Mouse (Mus musculus) midbrain, embryonic 16.5 days (tissue): ENCODE measurements around the gene Reep1. TPM values are rescaled to one million over a fixed set of nuclear protein-coding genes. Genes with fewer than 3 reads are reported as not detected.

Experiments used
- ATAC-seq: fragments of 200-750 bp; cut with Nextera tagmentation; 2 replicates; pipeline ENCODE4 v1.8.0; 2017; ENCODE audit warnings: moderate TSS enrichment
- H3K27ac ChIP-seq: fragments of 300-500 bp; sonication (generic); 2 replicates; pipeline ENCODE4 v1.5.1; 2014; ENCODE audit warnings: mild to moderate bottlenecking, low read length, mixed read lengths
- H3K27me3 ChIP-seq: fragments of 300-500 bp; sonication (generic); 2 replicates; pipeline ENCODE4 v1.6.1; 2014; ENCODE audit warnings: low read depth, low read length, mixed read lengths; ENCODE audit not compliant: control insufficient read depth, insufficient read depth
- H3K36me3 ChIP-seq: fragments of 300-500 bp; sonication (generic); 2 replicates; pipeline ENCODE4 v1.6.1; 2014; ENCODE audit warnings: mild to moderate bottlenecking, low read length, moderate library complexity, mixed read lengths; ENCODE audit not compliant: control insufficient read depth, insufficient read depth
- H3K4me1 ChIP-seq: fragments of 300-500 bp; sonication (generic); 2 replicates; pipeline ENCODE4 v1.6.1; 2014; ENCODE audit warnings: mild to moderate bottlenecking, low read length, mixed read lengths; ENCODE audit not compliant: control insufficient read depth, insufficient read depth
- H3K4me2 ChIP-seq: fragments of 300-500 bp; sonication (generic); 2 replicates; pipeline ENCODE4 v1.6.1; 2014; ENCODE audit warnings: mild to moderate bottlenecking, low read length, mixed read lengths
- H3K4me3 ChIP-seq: fragments of 300-500 bp; sonication (generic); 2 replicates; pipeline ENCODE4 v1.5.1; 2014; ENCODE audit warnings: low read depth, mild to moderate bottlenecking, low read length, moderate library complexity, mixed read lengths
- H3K9ac ChIP-seq: fragments of 300-500 bp; sonication (generic); 2 replicates; pipeline ENCODE4 v1.6.1; 2014; ENCODE audit warnings: low read depth, low read length, mixed read lengths
- H3K9me3 ChIP-seq: fragments of 300-500 bp; sonication (generic); replicated peaks from 2 replicates; pipeline ENCODE4 v1.6.1; 2014; ENCODE audit warnings: mild to moderate bottlenecking, low read length, mixed read lengths; ENCODE audit not compliant: control insufficient read depth, poor library complexity, severe bottlenecking
- WGBS: fragments of 180-500 bp; shearing (Covaris S2); extraction: QIAGEN DNeasy Blood & Tissue Kit; methylation state at CpG from one replicate; pipeline ENCODE4 v1.1.7; 2014; 5-methylcytosine and 5-hydroxymethylcytosine counted together
- polyA plus RNA-seq: library from polyadenylated mRNA; unstranded; fragments of >200 nt; fragmentation: Nextera tagmentation; extraction: Ambion mirVana; gene quantifications from 2 replicates; pipeline ENCODE4 v1.2.1, GENCODE M21; 2015

Reep1 gene
- polyA plus RNA-seq, 1 experiment from 2014 or later = 350 TPM

GRCm38 (mm10) chr6:71710323-71710722, 3.0 kb downstream of the Reep1 start:
- Histone ChIP-seq H3K9ac (no peak overlapping the region), H3K27ac (no peak overlapping the region), H3K9me3 (no peaks in the 10 kb centered on the region; the same call in 1 of the 2 replicates), H3K4me1 (peaks cover 13% of the 10 kb centered on the region), H3K4me2 (0 out of 2 replicates have a peak overlapping the region, but pooled peaks have one; percentile 5), H3K27me3 (no peaks in the 10 kb centered on the region), H3K36me3 (no peaks in the 10 kb centered on the region), H3K4me3 (no peak overlapping the region)
- WGBS = 97% methylated on average over 3 of the region's 3 CpGs
- no peak for ATAC-seq

- H3K9ac ChIP-seq = no peak overlapping the region
- no peak overlapping the region for H3K4me2 ChIP-seq
- WGBS = 74% methylated on average over 5 of the region's 5 CpGs
- no peaks in the 10 kb centered on the region for H3K27me3 ChIP-seq
- H3K4me1 ChIP-seq = peaks cover 16% of the 10 kb centered on the region
- H3K36me3 ChIP-seq = no peaks in the 10 kb centered on the region
- H3K27ac ChIP-seq = no peak overlapping the region
- H3K4me3 ChIP-seq = no peak overlapping the region
- H3K9me3 ChIP-seq = no peaks in the 10 kb centered on the region; the same call in 1 of the 2 replicates
- ATAC-seq = no peak
These were observed 3.8 kb downstream of the Reep1 start for GRCm38 (mm10) chr6:71711201-71711600.

GRCm38 (mm10) chr6:71713532-71713931, 6.2 kb downstream of the Reep1 start:
- H3K4me3 ChIP-seq = no peak overlapping the region
- ATAC-seq = no peak
- H3K36me3 ChIP-seq = no peaks in the 10 kb centered on the region
- no peak overlapping the region for H3K4me2 ChIP-seq
- H3K4me1 ChIP-seq = peaks cover 16% of the 10 kb centered on the region
- H3K9ac ChIP-seq = no peak overlapping the region
- no peaks in the 10 kb centered on the region for H3K27me3 ChIP-seq
- H3K9me3 ChIP-seq = no peaks in the 10 kb centered on the region; the same call in 1 of the 2 replicates
- H3K27ac ChIP-seq = no peak overlapping the region
- WGBS = 88% methylated on average over 2 of the region's 2 CpGs

GRCm38 (mm10) chr6:71715006-71715405, 7.6 kb downstream of the Reep1 start:
- Histone ChIP-seq H3K4me1 (peaks cover 11% of the 10 kb centered on the region; the same call in 1 of the 2 replicates), H3K4me3 (no peak overlapping the region), H3K27me3 (no peaks in the 10 kb centered on the region), H3K9me3 (no peaks in the 10 kb centered on the region; the same call in 1 of the 2 replicates), H3K9ac (no peak overlapping the region), H3K27ac (no peak overlapping the region), H3K36me3 (no peaks in the 10 kb centered on the region), H3K4me2 (no peak overlapping the region)
- 88% methylated on average over 5 of the region's 5 CpGs for WGBS
- no peak for ATAC-seq

DNA sequence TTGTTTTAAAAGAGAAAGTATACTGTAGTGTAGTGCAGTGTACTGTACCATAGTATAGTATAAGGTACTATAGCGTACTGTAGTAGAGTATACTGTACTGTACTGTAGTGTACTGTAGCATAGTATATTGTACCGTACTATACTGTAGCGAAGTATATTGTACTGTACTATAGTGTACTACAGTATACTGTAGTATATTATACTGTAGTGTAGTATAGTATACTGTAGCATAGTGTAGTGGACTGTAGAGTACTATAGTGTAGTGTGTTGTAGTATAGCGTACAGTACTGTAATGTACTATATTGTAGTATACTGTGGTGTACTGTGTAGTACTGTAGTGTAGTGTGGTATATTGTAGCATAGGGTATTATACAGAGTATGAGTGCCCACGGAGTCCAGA, 9.1 kb downstream of the Reep1 start:
- Histone ChIP-seq H3K4me1 (peaks cover 5% of the 10 kb centered on the region; the same call in 1 of the 2 replicates), H3K36me3 (no peaks in the 10 kb centered on the region), H3K9me3 (no peaks in the 10 kb centered on the region), H3K27ac (no peak overlapping the region), H3K27me3 (no peaks in the 10 kb centered on the region), H3K9ac (no peak overlapping the region), H3K4me2 (no peak overlapping the region), H3K4me3 (no peak overlapping the region)
- ATAC-seq = peak; percentile 59; the same call in 1 of the 2 replicates
- 96% methylated on average over 5 of the region's 5 CpGs for WGBS

GRCm38 (mm10) chr6:71718322-71718721, 11.0 kb downstream of the Reep1 start:
- H3K27ac ChIP-seq = no peak overlapping the region
- H3K4me3 ChIP-seq = no peak overlapping the region
- no peaks in the 10 kb centered on the region for H3K9me3 ChIP-seq
- no peak overlapping the region for H3K4me2 ChIP-seq
- 91% methylated on average over 2 of the region's 2 CpGs for whole genome bisulfite sequencing
- ATAC-seq = no peak
- peaks cover 8% of the 10 kb centered on the region for H3K4me1 ChIP-seq
- H3K27me3 ChIP-seq = no peaks in the 10 kb centered on the region
- no peaks in the 10 kb centered on the region for H3K36me3 ChIP-seq
- no peak overlapping the region for H3K9ac ChIP-seq

DNA sequence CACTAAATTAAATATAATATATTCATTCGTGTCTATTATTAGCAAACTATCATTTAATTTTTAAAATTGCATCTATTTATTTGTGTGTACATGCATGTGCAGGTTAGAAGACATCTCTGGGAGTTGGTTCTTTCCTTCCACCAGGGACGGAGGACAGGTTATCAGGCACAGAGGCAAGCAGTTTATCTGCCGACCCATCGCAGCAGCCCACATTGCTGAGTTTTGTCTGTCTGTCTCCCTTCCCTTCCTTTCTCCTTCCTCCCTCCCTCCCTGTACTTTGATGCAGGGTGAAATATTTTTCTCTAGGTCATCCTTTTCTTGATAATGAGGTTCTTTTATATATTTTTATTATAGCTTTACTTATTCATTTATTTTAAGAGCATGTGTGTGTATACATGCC, 11.9 kb downstream of the Reep1 start:
- no peaks in the 10 kb centered on the region for H3K36me3 ChIP-seq
- H3K4me2 ChIP-seq = no peak overlapping the region
- no peak overlapping the region for H3K9ac ChIP-seq
- WGBS = 88% methylated on average over 4 of the region's 4 CpGs
- no peak overlapping the region for H3K4me3 ChIP-seq
- no peak for ATAC-seq
- H3K4me1 ChIP-seq = peaks cover 11% of the 10 kb centered on the region
- H3K27me3 ChIP-seq = no peaks in the 10 kb centered on the region
- no peaks in the 10 kb centered on the region for H3K9me3 ChIP-seq
- H3K27ac ChIP-seq = no peak overlapping the region

GRCm38 (mm10) chr6:71722988-71723387, 15.6 kb downstream of the Reep1 start:
- Histone ChIP-seq H3K36me3 (no peaks in the 10 kb centered on the region), H3K27me3 (no peaks in the 10 kb centered on the region), H3K27ac (no peak overlapping the region), H3K9ac (no peak overlapping the region), H3K4me2 (no peak overlapping the region), H3K4me1 (peaks cover 6% of the 10 kb centered on the region; the same call in 1 of the 2 replicates), H3K4me3 (no peak overlapping the region), H3K9me3 (no peaks in the 10 kb centered on the region)
- WGBS = 16% methylated on average over 2 of the region's 2 CpGs
- no peak for ATAC-seq

DNA sequence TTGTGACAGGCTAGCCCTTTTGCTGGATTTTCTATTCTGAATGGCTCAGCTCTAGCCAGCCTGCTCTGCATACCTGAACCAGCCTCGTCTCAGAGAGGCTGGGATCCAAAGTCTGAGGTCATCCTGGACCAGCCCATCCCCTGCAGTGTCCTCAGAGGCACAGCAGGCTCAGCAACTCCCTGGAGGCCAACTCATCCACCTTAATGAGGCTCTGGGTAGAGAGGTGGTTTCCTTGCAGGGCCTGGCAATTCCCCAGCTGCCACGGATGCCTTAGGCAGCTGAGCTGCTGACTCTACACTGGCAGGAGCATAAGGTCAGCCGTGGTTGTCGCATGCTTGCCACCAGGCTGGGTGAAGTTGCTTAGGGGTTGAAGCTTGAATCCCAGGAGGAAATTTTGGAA, 16.2 kb downstream of the Reep1 start:
- H3K36me3 ChIP-seq = no peaks in the 10 kb centered on the region
- no peak overlapping the region for H3K4me3 ChIP-seq
- no peak overlapping the region for H3K4me2 ChIP-seq
- ATAC-seq = peak; percentile 23; the same call in 1 of the 2 replicates
- H3K27me3 ChIP-seq = no peaks in the 10 kb centered on the region
- H3K9me3 ChIP-seq = no peaks in the 10 kb centered on the region
- WGBS = 47% methylated on average over 4 of the region's 4 CpGs
- peaks cover 6% of the 10 kb centered on the region; the same call in 1 of the 2 replicates for H3K4me1 ChIP-seq
- H3K27ac ChIP-seq = no peak overlapping the region
- H3K9ac ChIP-seq = no peak overlapping the region
